Mouse (Mus musculus) heart, embryonic 10.5 days (tissue): ENCODE results near the gene Gpr107. TPM values are rescaled to one million over a fixed set of nuclear protein-coding genes. Genes with fewer than 3 reads are reported as not detected.
A peak's percentile ranks its signal among the peaks of the same experiment; 100 is the strongest.

Source experiments
- DNase-seq: peaks from one replicate; pipeline ENCODE4 v3.0.0-alpha.2; 2017; ENCODE audit warnings: low spot score
- H3K27ac ChIP-seq: fragments of 300-500 bp; sonication (generic); 2 replicates; pipeline ENCODE4 v1.5.1; 2016; ENCODE audit warnings: mild to moderate bottlenecking
- H3K27me3 ChIP-seq: fragments of 300-500 bp; sonication (generic); 2 replicates; pipeline ENCODE4 v1.6.1; 2016; ENCODE audit warnings: mild to moderate bottlenecking; ENCODE audit not compliant: poor library complexity, insufficient read depth, severe bottlenecking
- H3K36me3 ChIP-seq: fragments of 300-500 bp; sonication (generic); 2 replicates; pipeline ENCODE4 v1.6.1; 2016; ENCODE audit warnings: mild to moderate bottlenecking, moderate library complexity
- H3K4me1 ChIP-seq: fragments of 300-500 bp; sonication (generic); 2 replicates; pipeline ENCODE4 v1.6.1; 2016; ENCODE audit warnings: mild to moderate bottlenecking
- H3K4me3 ChIP-seq: fragments of 300-500 bp; sonication (generic); 2 replicates; pipeline ENCODE4 v1.5.1; 2016; ENCODE audit warnings: mild to moderate bottlenecking, moderate library complexity
- H3K9me3 ChIP-seq: fragments of 300-500 bp; sonication (generic); 2 replicates; pipeline ENCODE4 v1.6.1; 2016; ENCODE audit warnings: mild to moderate bottlenecking, moderate library complexity
- WGBS: fragments of 180-500 bp; shearing (Covaris S2); methylation state at CpG from one replicate; pipeline ENCODE4 v1.1.7; 2016; 5-methylcytosine and 5-hydroxymethylcytosine counted together
- polyA plus RNA-seq: library from polyadenylated mRNA; unstranded; fragments of >200 nt; fragmentation: Nextera tagmentation; extraction: Ambion mirVana; gene quantifications from 2 replicates; pipeline ENCODE4 v1.2.1, GENCODE M21; 2016

The Gpr107 gene
- polyA plus RNA-seq, 1 experiment from 2014 or later = 37.4 TPM

DNA sequence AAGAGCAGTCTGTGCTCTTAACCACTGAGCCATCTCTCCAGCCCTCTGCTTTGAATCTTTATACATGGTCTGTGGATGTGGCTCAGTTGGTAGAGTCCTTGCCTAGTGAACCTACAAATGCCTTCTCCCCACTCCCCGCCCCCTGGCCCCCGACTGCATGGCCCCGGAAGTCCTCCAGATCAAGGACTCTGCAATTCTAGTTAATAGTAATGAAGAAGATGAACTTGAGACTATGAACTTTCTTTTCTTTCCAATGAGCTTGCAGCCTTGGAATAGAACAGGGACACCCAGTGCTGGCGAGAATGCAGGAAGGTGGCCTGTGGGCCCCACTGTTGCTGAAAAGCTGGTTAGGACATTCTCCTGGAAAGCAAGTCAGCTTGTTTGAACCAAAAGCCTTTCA is 100.1 kb downstream of the Gpr107 start:
- Histone ChIP-seq H3K27ac (no peak overlapping the region), H3K9me3 (no peaks in the 10 kb centered on the region), H3K4me3 (no peak overlapping the region), H3K4me1 (peaks cover 83% of the 10 kb centered on the region), H3K36me3 (peaks cover 21% of the 10 kb centered on the region), H3K27me3 (no peaks in the 10 kb centered on the region)
- no peak for DNase-seq
- WGBS = 96% methylated on average over 4 of the region's 4 CpGs

DNA sequence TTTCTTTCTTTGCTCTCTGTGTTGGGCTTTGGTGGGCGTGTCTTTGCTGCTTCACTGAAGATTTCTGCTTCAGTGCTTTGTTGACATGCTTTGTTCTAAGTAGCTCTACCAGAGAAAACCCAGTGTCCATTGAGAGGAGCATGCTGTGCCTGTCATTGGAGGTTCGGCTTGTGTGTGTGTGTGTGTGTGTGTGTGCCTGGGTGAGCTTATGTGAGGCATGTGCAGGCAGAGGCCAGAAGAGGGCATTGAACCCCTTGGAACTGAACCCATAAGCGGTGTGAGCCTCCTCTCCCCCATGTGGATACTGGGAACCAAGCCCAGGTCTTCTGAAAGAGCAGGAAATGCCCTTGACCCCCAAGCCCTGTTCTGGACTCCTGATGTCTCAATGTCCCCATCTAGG is 101.3 kb downstream of the Gpr107 start:
- no peaks in the 10 kb centered on the region for H3K27me3 ChIP-seq
- H3K4me1 ChIP-seq = peaks cover 83% of the 10 kb centered on the region
- H3K4me3 ChIP-seq = no peak overlapping the region
- H3K27ac ChIP-seq = 0 out of 2 replicates have a peak overlapping the region, but pooled peaks have one; percentile 90
- no peak for DNase-seq
- H3K9me3 ChIP-seq = no peaks in the 10 kb centered on the region
- WGBS = 79% methylated on average over 3 of the region's 3 CpGs
- peaks cover 21% of the 10 kb centered on the region for H3K36me3 ChIP-seq

GRCm38 (mm10) chr2:31254806-31255205 is 102.7 kb downstream of the Gpr107 start:
- DNase-seq = no peak
- Histone ChIP-seq H3K36me3 (peaks cover 10% of the 10 kb centered on the region), H3K27me3 (no peaks in the 10 kb centered on the region), H3K4me1 (peaks cover 84% of the 10 kb centered on the region), H3K9me3 (no peaks in the 10 kb centered on the region), H3K27ac (peak overlapping the region; percentile 90), H3K4me3 (no peak overlapping the region)
- 84% methylated on average over 3 of the region's 3 CpGs for WGBS

DNA sequence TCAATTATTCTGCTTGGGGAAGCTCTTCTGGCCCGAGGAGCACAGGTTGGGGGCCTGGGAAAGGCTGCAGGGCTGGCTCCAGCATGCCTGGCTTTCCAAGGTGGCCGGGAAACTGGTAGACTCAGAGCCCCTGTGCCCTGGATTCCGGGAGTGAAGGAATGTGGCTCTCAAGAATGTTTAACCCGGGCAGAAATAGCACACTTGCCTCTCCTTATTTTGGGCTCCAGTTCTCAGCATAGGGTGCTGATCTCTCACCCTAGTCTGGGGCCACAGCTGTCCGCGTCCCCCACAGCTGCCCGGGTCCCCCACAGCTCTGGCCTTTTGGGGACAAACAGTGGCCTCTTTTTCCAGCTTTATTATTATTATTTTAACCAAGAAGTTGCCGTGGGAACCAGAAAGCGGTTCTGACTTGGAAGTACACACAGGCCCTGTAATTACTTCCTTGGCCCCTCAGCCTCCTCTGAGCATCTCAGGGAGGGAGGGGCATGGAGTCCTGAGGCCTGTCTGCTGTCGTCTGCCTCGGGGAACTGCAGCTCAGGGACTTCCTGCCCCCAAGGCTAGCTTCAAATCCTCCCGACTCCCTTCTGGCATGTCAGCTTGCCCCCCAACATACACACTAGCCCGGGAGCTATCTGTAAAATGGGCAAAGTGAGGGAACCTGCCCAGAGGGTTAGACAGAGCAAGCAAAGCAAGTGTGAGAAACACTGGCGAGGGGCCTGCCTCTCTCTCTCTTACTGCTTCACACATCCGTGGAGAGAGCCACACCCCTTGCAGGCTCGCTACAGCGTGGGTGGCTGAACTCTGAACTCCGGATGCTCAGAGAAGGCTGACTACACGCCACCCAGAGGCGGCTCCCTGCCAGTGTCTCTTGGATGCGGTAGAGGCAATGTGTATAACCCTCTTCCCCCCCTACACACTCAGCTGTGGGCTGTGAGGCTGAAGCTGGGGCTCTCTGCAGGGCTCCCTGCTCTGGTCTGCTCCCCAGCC is 104.1 kb downstream of the Gpr107 start:
- peak; percentile 84 for DNase-seq
- 14% methylated on average over 21 of the region's 21 CpGs for WGBS
- no peaks in the 10 kb centered on the region for H3K27me3 ChIP-seq
- H3K27ac ChIP-seq = peak overlapping the region; percentile 90
- H3K4me1 ChIP-seq = peaks cover 84% of the 10 kb centered on the region
- H3K4me3 ChIP-seq = peak overlapping the region; percentile 35
- peaks cover 5% of the 10 kb centered on the region for H3K36me3 ChIP-seq
- no peaks in the 10 kb centered on the region for H3K9me3 ChIP-seq

DNA sequence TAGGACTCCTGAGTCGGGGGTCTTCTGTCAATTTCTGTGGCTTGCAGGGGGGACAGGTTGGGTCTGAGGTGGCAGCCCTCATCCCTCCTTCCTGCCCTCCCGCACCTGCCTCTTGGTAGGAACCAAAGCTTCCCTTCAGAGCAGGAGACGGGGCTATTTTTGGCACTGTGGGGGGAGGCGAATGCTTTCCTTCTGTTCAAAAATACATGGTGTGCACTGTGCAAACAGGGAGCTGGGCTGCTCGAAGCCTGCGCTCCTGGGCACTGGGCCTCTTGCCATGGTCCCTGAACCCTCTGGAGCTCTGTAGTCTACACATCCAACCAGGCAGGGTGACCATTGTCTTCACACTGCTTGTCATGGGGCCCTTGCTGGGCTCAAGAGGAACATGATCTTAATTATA is 105.0 kb downstream of the Gpr107 start:
- peak overlapping the region; percentile 90 for H3K27ac ChIP-seq
- no peaks in the 10 kb centered on the region for H3K9me3 ChIP-seq
- DNase-seq = no peak
- 39% methylated on average over 6 of the region's 6 CpGs for WGBS
- H3K4me3 ChIP-seq = peak overlapping the region; percentile 35
- H3K4me1 ChIP-seq = peaks cover 85% of the 10 kb centered on the region
- no peaks in the 10 kb centered on the region for H3K27me3 ChIP-seq
- H3K36me3 ChIP-seq = peaks cover 3% of the 10 kb centered on the region

DNA sequence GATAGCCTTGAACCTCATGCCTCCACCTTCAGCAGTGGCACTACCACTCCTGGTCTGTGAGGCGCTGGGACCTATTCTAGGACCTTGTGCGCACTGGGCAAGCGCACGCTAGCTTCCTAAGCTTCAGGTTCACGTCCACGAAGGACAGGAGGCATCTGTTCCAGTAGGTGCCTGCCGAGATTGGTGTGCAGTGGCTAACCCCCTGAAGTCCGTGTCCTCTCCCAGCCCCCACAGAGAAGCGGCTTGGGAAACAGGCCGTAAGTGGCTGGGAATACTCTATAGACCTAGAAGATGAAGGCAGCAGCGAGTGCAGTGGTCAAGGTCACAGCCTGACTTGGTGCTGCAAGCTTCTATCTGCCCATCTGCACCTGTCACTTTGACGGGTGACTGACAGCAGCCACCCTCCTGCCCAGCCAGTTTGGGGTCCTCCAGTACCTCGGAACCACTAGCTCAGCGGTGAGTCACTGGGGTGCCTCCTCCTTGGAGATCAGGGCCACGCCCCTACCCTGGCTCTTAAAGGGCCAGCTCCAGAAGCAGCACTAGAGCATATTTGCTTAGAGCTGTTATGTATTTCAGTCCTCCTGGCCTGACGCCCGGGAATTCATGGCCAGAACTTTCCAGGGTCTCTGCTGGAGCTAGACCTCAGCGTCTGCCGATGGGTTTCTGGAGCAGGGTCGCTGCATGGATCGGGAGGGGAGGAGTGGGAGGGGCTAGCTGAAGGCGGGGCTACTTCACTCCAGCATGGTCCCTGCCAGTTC is 106.7 kb downstream of the Gpr107 start:
- peaks cover 6% of the 10 kb centered on the region; the same call in 1 of the 2 replicates for H3K36me3 ChIP-seq
- H3K27me3 ChIP-seq = no peaks in the 10 kb centered on the region
- 8% methylated on average over 22 of the region's 22 CpGs for WGBS
- peak; percentile 92 for DNase-seq
- peak overlapping the region; percentile 59 for H3K4me3 ChIP-seq
- no peaks in the 10 kb centered on the region for H3K9me3 ChIP-seq
- H3K4me1 ChIP-seq = peaks cover 97% of the 10 kb centered on the region
- H3K27ac ChIP-seq = peak overlapping the region; percentile 90

- H3K27ac ChIP-seq = peak overlapping the region; percentile 90
- H3K27me3 ChIP-seq = no peaks in the 10 kb centered on the region
- H3K36me3 ChIP-seq = peaks cover 6% of the 10 kb centered on the region; the same call in 1 of the 2 replicates
- DNase-seq = no peak
- peak overlapping the region; percentile 59 for H3K4me3 ChIP-seq
- H3K4me1 ChIP-seq = peaks cover 97% of the 10 kb centered on the region
- H3K9me3 ChIP-seq = no peaks in the 10 kb centered on the region
- 18% methylated on average over 9 of the region's 9 CpGs for whole genome bisulfite sequencing
These were observed 107.3 kb downstream of the Gpr107 start for GRCm38 (mm10) chr2:31259367-31259920.

DNA sequence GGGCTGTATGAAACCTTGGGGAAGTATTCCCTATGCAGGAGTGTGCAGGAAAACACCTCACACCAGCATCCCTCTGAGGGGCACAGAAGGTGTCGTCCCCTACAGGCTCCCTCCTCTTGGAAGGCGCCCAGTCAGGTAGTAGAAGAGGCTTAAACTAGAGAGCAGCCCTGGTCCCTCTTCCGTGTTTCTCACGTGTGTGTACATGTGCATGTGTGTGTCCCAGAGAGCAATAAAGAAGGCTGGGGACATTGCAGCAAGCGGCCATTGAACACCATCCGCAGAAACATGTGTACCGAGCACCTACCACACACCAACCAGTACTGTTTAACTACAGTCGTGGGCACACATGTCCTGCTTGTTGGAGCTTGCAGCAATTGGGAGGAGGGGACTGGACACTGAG is 108.4 kb downstream of the Gpr107 start:
- peaks cover 6% of the 10 kb centered on the region; the same call in 1 of the 2 replicates for H3K36me3 ChIP-seq
- H3K27me3 ChIP-seq = no peaks in the 10 kb centered on the region
- H3K4me3 ChIP-seq = no peak overlapping the region
- no peak for DNase-seq
- WGBS = 75% methylated on average over 8 of the region's 8 CpGs
- H3K4me1 ChIP-seq = peaks cover 97% of the 10 kb centered on the region
- no peaks in the 10 kb centered on the region for H3K9me3 ChIP-seq
- H3K27ac ChIP-seq = peak overlapping the region; percentile 90

- 74% methylated on average over 8 of the region's 8 CpGs for WGBS
- Histone ChIP-seq H3K4me1 (peaks cover 89% of the 10 kb centered on the region), H3K4me3 (no peak overlapping the region), H3K27ac (peak overlapping the region; percentile 73), H3K27me3 (no peaks in the 10 kb centered on the region), H3K36me3 (peaks cover 9% of the 10 kb centered on the region), H3K9me3 (no peaks in the 10 kb centered on the region)
- no peak for DNase-seq
These were observed 110.9 kb downstream of the Gpr107 start for GRCm38 (mm10) chr2:31263039-31263461.

DNA sequence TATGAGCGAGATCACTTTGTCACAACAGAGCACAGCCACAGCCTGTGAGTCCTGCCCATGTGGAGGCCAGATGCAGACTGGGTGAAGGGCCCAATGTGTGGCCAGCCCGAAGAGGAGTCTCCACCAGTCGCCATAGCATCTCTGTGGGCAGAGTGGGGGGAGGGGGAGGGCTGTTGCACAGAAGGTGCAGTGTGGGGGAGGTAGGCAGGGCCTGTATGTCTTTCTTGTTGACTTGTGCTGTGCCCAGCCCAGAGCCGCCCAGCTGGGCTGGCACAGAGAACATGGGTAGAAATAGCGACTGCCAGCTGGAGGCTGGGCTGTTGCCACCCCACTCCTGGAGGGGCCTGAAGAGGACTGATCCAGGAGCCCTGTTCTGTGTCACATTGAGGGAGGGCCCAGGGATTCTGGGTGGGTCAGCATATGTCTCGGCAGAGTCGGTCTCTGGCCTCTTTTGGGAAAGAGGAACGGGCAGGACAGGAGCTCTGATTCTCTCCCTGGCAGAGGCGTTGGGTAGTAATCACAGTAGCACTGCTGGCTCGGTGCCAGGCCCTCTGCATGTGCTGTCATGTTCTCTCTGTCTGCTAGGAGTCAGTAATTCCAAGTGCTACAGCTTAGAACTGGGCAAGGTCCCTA is 111.7 kb downstream of the Gpr107 start:
- H3K36me3 ChIP-seq = peaks cover 9% of the 10 kb centered on the region
- no peak overlapping the region; the same call in 1 of the 2 replicates for H3K4me3 ChIP-seq
- peak overlapping the region; percentile 73 for H3K27ac ChIP-seq
- no peak for DNase-seq
- H3K27me3 ChIP-seq = no peaks in the 10 kb centered on the region
- peaks cover 88% of the 10 kb centered on the region for H3K4me1 ChIP-seq
- WGBS = 57% methylated on average over 10 of the region's 10 CpGs
- H3K9me3 ChIP-seq = no peaks in the 10 kb centered on the region

DNA sequence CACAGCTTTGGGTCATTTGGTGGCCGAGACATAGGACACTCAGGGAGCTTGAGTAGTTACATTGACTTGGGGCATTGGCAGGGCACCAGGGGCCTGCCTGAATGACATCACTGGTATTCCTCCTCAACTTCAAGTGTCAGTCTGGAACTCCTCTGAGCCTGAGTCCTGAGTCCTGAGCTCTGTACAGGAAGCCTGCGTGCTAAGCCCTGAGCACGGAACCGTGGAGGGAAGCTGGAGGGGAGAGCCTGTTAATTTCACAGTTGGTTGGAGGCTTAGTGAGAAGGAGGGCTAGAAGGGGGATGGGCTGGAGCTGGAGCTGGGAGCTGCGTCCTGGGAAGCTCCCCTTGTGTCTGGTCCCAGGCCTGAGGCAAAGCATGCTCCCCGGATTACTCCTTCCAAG is 115.3 kb downstream of the Gpr107 start:
- no peaks in the 10 kb centered on the region for H3K9me3 ChIP-seq
- no peak overlapping the region for H3K4me3 ChIP-seq
- peaks cover 63% of the 10 kb centered on the region for H3K4me1 ChIP-seq
- H3K27me3 ChIP-seq = no peaks in the 10 kb centered on the region
- WGBS = 44% methylated on average over 6 of the region's 6 CpGs
- peaks cover 21% of the 10 kb centered on the region for H3K36me3 ChIP-seq
- no peak for DNase-seq
- no peak overlapping the region for H3K27ac ChIP-seq
